Mouse (Mus musculus): ENCODE results near the gene Fcho1. TPM values are rescaled to one million over a fixed set of nuclear protein-coding genes. Genes with fewer than 3 reads are reported as not detected.

Fcho1 gene
- 169 TPM for polyA plus RNA-seq (2017; shearing (Covaris generic))

GRCm38 (mm10) chr8:71725122-71725924 is at the start of gene Fcho1:
Gene Fcho1, minus strand, starts transcription at chr8:71725716.

DNA sequence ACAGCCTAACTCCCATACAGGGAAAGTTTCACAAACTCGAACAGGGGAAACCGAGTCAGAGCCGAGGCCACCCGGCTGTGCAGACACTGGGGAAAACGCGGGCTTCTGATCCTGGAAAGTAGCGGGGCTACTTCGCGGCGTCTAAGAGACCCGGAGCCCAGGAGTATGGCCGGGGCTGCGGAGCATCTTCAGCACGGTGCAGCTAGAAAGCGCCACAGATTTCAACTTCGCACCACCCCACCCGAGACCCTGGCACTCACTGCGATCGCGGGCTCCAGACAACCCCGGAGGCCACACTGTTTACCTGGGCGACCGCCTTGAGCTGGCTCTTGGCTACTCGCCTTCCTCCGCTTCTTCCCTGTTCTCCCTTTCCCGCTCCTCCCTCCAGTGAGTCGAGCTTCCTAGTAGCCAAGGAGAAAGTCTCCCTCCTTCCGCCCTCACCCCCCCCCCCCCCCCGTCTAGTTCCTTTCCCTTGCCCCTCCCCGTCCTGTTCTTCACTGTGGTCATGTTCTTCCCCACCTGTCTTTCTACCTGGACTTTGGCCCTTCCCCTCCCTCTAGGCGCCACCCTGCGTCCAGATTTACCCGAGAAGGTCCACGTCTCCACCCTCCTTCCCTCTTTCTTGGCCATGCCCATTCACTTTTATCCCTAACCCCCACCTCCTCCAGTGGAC is 24.0 kb downstream of the Fcho1 start, which contains the start of gene B3gnt3:
TSS of gene B3gnt3 (minus strand) at position 376 of the 673 bp plus-strand sequence.

GRCm38 (mm10) chr8:71689028-71689427 is 36.5 kb downstream of the Fcho1 start, which contains the start of gene Insl3:
Gene Insl3, plus strand, starts transcription at chr8:71689214.

DNA sequence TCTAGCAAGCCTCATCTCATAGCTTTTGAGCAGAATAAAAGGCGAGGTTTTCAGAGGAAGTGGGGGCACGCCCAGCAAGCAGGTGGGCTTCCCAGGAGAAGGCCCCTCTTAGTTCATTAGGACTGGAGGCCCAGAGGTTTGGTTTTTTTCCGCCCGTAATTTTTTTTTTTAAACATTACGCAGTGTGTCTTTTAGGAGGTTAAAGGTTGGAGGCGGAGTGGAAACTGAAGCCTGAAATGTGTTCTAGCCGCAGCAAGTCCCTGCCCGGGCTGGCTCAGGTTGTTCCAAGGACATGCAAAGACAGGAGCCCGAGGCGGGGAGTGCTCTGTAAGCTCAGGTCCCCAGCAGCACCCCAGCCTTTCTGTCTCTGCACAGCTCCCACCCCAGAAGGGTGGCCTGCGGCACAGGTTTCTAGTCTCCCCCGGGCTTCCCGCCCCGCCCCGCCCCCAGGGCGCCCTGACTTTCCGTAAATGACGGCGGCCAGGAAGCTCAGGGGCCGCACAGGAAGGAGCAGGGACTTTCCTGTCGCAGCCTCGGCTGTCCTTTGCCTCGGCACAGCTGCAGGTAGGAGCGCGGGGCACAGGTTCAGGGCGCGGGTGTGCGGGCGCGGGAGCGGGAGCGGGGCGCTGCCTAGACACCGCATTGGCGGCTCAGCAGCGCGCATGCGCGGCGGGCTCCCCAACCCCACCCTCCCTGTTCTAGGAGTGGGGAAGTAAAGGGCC is 49.3 kb downstream of the Fcho1 start, which contains the start of gene Jak3:
TSS of gene Jak3 (plus strand) at position 277 of the 722 bp plus-strand sequence.

DNA sequence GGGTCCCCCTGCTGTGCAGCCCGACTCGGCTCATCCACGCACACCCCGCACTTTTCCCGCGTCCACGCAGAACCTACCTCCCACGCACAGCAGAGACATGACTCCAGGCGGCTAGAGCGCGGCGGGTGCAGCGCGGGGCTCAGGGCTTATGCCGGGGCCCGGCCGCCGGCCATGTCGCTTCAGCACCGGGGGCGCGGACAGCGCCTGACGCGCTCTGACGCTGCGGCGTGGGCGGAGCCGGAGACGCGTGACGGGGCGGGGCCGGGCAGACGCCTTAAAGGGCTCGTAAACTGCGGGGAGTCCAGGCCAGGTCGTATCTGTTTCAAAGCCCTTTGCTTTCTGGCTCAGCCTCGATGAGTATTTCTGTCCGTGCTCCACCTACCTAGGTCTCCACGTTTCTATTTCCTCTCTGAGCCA is 54.0 kb downstream of the Fcho1 start, which contains the start of gene Unc13a:
TSS of gene Unc13a (minus strand) at position 209 of the 417 bp plus-strand sequence.

Other genes with a start within 250 kb of the Fcho1 start
- 16.6 TPM for gene Ano8, start 239.8 kb downstream of the Fcho1 start, polyA plus RNA-seq (2017; shearing (Covaris generic))
- 6.5 TPM for gene Gtpbp3, start 237.6 kb downstream of the Fcho1 start, polyA plus RNA-seq (2017; shearing (Covaris generic))
- gene Plvap, start 214.0 kb downstream of the Fcho1 start, polyA plus RNA-seq (2017; shearing (Covaris generic)) = not detected
- not detected for gene Ccdc194, start 200.0 kb downstream of the Fcho1 start, polyA plus RNA-seq (2017; shearing (Covaris generic))
- 108 TPM for gene Bst2, start 188.3 kb downstream of the Fcho1 start, polyA plus RNA-seq (2017; shearing (Covaris generic))
- 65.2 TPM for gene Mvb12a, start 182.8 kb downstream of the Fcho1 start, polyA plus RNA-seq (2017; shearing (Covaris generic))
- 13.9 TPM for gene Tmem221, start 166.8 kb downstream of the Fcho1 start, polyA plus RNA-seq (2017; shearing (Covaris generic))
- 1.9 TPM for gene Nxnl1, start 159.1 kb downstream of the Fcho1 start, polyA plus RNA-seq (2017; shearing (Covaris generic))
- gene Slc27a1, start 156.8 kb downstream of the Fcho1 start, polyA plus RNA-seq (2017; shearing (Covaris generic)) = 16.1 TPM
- 66.7 TPM for gene Pgls, start 133.5 kb downstream of the Fcho1 start, polyA plus RNA-seq (2017; shearing (Covaris generic))
- 2.7 TPM for gene Fam129c, start 128.1 kb downstream of the Fcho1 start, polyA plus RNA-seq (2017; shearing (Covaris generic))
- gene Colgalt1, start 114.7 kb downstream of the Fcho1 start, polyA plus RNA-seq (2017; shearing (Covaris generic)) = 30.3 TPM
- gene Unc13a, start 54.0 kb downstream of the Fcho1 start, polyA plus RNA-seq (2017; shearing (Covaris generic)) = not detected
- gene Jak3, start 49.4 kb downstream of the Fcho1 start, polyA plus RNA-seq (2017; shearing (Covaris generic)) = 72.8 TPM
- gene Insl3, start 36.5 kb downstream of the Fcho1 start, polyA plus RNA-seq (2017; shearing (Covaris generic)) = 17.5 TPM
- 2.9 TPM for gene B3gnt3, start 23.9 kb downstream of the Fcho1 start, polyA plus RNA-seq (2017; shearing (Covaris generic))
- 1.7 TPM for gene Zfp709, start 156.3 kb upstream of the Fcho1 start, polyA plus RNA-seq (2017; shearing (Covaris generic))
- gene Zfp882, start 182.9 kb upstream of the Fcho1 start, polyA plus RNA-seq (2017; shearing (Covaris generic)) = 3.0 TPM
- 8.9 TPM for gene Zfp617, start 182.9 kb upstream of the Fcho1 start, polyA plus RNA-seq (2017; shearing (Covaris generic))
- 5.4 TPM for gene Zfp961, start 225.3 kb upstream of the Fcho1 start, polyA plus RNA-seq (2017; shearing (Covaris generic))

All from effector memory CD4-positive, alpha-beta T cell, adult 7 months (primary cell).